ENCODE assay signal across 16 mouse cellular contexts in the genomic region with DNA sequence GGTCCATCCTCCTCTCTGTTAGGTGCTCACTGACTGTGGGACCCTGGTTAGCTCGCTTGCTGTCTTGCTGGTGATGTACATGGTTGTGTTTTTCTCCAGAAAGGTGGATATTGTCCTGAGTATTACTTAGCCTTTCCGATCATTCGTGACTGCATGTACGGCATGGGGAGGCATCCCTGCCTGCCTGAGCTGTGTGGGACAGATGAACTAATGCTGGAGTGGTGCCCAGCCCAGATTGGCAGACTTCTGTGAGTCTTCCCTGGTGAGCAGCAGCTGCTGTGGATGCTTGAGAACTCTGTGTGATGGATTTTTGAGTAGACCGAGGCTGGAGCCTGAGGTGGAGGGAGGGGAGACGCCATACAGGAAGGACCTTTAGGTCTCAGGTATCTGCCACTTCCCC. TPM values are rescaled to one million over a fixed set of nuclear protein-coding genes. Genes with fewer than 3 reads are reported as not detected.
A peak's percentile ranks its signal among the peaks of the same experiment; 100 is the strongest.
DNase-seq lines count a peak whose midpoint lies in the region; ATAC-seq and TF ChIP-seq lines count a peak whose summit lies in the region.
"Had no signal": no experiment of that assay in that cellular context is flagged by ENCODE, and none has a peak within 500 bp of the region (broad histone marks: within the 10 kb centered on the region; RNA-seq: fewer than 3 reads in every experiment).

No protein-coding gene starts in this region.

- TF ChIP-seq CTCF in cerebellum, adult 2 months (IDR thresholded peaks at IDR 0.05; ENCODE audit: borderline replicate concordance, insufficient read depth, low read depth, low read length): 0 out of 2 replicates have a peak, but pooled peaks have one; percentile 3

- H3K4me3 ChIP-seq in cerebellum, adult 2 months (replicated peaks; ENCODE audit: insufficient read depth, low read depth, low read length): no peak overlapping the region
- no peak overlapping the region for H3K4me3 ChIP-seq in liver, embryonic 11.5 days (ENCODE audit: low read depth, low read length)
- H3K4me3 ChIP-seq in hindbrain, embryonic 12.5 days: no peak overlapping the region
- H3K4me3 ChIP-seq: embryonic facial prominence, embryonic 13.5 days; hindbrain, embryonic 13.5 days; limb, embryonic 13.5 days; midbrain, embryonic 13.5 days had no signal

- peaks cover 40% of the 10 kb centered on the region for H3K4me1 ChIP-seq in cerebellum, adult 2 months (ENCODE audit: control insufficient read depth, insufficient read depth, low read length)
- no peaks in the 10 kb centered on the region for H3K4me1 ChIP-seq in liver, embryonic 11.5 days (replicated peaks; ENCODE audit: control insufficient read depth, insufficient read depth, low read length)
- no peaks in the 10 kb centered on the region for H3K4me1 ChIP-seq in hindbrain, embryonic 12.5 days
- H3K4me1 ChIP-seq: embryonic facial prominence, embryonic 13.5 days; hindbrain, embryonic 13.5 days; limb, embryonic 13.5 days; midbrain, embryonic 13.5 days had no signal

- 9% methylated on average over 6 of the region's 6 CpGs for WGBS in cerebellum, adult 2 months
- WGBS in liver, embryonic 11.5 days: 85% methylated on average over 6 of the region's 6 CpGs
- WGBS in hindbrain, embryonic 12.5 days: 88% methylated on average over 6 of the region's 6 CpGs

- peak overlapping the region; percentile 63 for H3K27ac ChIP-seq in cerebellum, adult 2 months (ENCODE audit: insufficient read depth, low read length)
- H3K27ac ChIP-seq in liver, embryonic 11.5 days (ENCODE audit: low read depth, low read length): no peak overlapping the region
- no peak overlapping the region for H3K27ac ChIP-seq in hindbrain, embryonic 12.5 days
- H3K27ac ChIP-seq: embryonic facial prominence, embryonic 13.5 days; hindbrain, embryonic 13.5 days; limb, embryonic 13.5 days; midbrain, embryonic 13.5 days had no signal

- H3K9ac ChIP-seq in liver, embryonic 11.5 days (ENCODE audit: low read depth, low read length): no peak overlapping the region
- no peak overlapping the region for H3K9ac ChIP-seq in hindbrain, embryonic 12.5 days
- H3K9ac ChIP-seq: embryonic facial prominence, embryonic 13.5 days; hindbrain, embryonic 13.5 days; limb, embryonic 13.5 days; liver, postnatal 0 days; midbrain, embryonic 13.5 days had no signal

- no peak overlapping the region for H3K4me2 ChIP-seq in liver, embryonic 11.5 days
- H3K4me2 ChIP-seq in hindbrain, embryonic 12.5 days (replicated peaks): no peak overlapping the region
- H3K4me2 ChIP-seq: embryonic facial prominence, embryonic 13.5 days; hindbrain, embryonic 13.5 days; limb, embryonic 13.5 days; midbrain, embryonic 13.5 days had no signal

- ATAC-seq in frontal cortex, adult (ENCODE audit: low TSS enrichment): peak; percentile 80; the same call in 1 of the 2 replicates
- ATAC-seq in liver, embryonic 11.5 days (replicated peaks; ENCODE audit: low FRiP score): no peak
- ATAC-seq in hindbrain, embryonic 12.5 days (ENCODE audit: low FRiP score): no peak
- ATAC-seq: liver, postnatal 0 days; midbrain, embryonic 13.5 days had no signal

- no peaks in the 10 kb centered on the region for H3K27me3 ChIP-seq in cerebellum, adult 2 months (ENCODE audit: control insufficient read depth, insufficient read depth, low read length)
- no peaks in the 10 kb centered on the region for H3K27me3 ChIP-seq in liver, embryonic 11.5 days (replicated peaks; ENCODE audit: control insufficient read depth, insufficient read depth, low read length)
- no peaks in the 10 kb centered on the region for H3K27me3 ChIP-seq in hindbrain, embryonic 12.5 days
- H3K27me3 ChIP-seq: embryonic facial prominence, embryonic 13.5 days; hindbrain, embryonic 13.5 days; limb, embryonic 13.5 days; midbrain, embryonic 13.5 days had no signal

- H3K36me3 ChIP-seq in liver, embryonic 11.5 days (ENCODE audit: control insufficient read depth, insufficient read depth, low read length): no peaks in the 10 kb centered on the region
- H3K36me3 ChIP-seq in hindbrain, embryonic 12.5 days: no peaks in the 10 kb centered on the region
- H3K36me3 ChIP-seq: embryonic facial prominence, embryonic 13.5 days; hindbrain, embryonic 13.5 days; limb, embryonic 13.5 days; midbrain, embryonic 13.5 days had no signal

- TF ChIP-seq POLR2A in cerebellum, adult 2 months (IDR thresholded peaks at IDR 0.05; ENCODE audit: borderline replicate concordance, insufficient read depth, low read length): no peak

- no peaks in the 10 kb centered on the region for H3K9me3 ChIP-seq in liver, embryonic 11.5 days (ENCODE audit: control insufficient read depth, low read length)
- H3K9me3 ChIP-seq in hindbrain, embryonic 12.5 days (replicated peaks): no peaks in the 10 kb centered on the region
- H3K9me3 ChIP-seq: embryonic facial prominence, embryonic 13.5 days; hindbrain, embryonic 13.5 days; limb, embryonic 13.5 days; midbrain, embryonic 13.5 days had no signal

- no peak for DNase-seq in frontal cortex, postnatal 14 days (ENCODE audit: low spot score in 2 of 2)
- peak; percentile 26 for DNase-seq in NIH3T3 (ENCODE audit: low read depth)
- DNase-seq in cerebellum, adult 2 months: peak; percentile 86 to 90
- DNase-seq in induced T-regulatory cell, adult 2 months (ENCODE audit: low read depth): peak; percentile 42
- no peak for DNase-seq in adrenal gland, adult 2 months
- DNase-seq in liver, embryonic 11.5 days (ENCODE audit: low spot score): no peak
- DNase-seq: adrenal gland, postnatal 25 days; kidney, adult 18-20 months; liver, postnatal 0 days; lung, postnatal 36 days had no signal

RNA-seq across cellular contexts. Expression of a gene that starts 17.4 kb away (rescaled TPM):
- polyA plus RNA-seq in cerebellum, adult 2 months (2012; rRNA removed): 95.4 and 102 TPM in 2 replicates
- 100 to 1,000 TPM; 109 to 185 TPM for total RNA-seq in adrenal gland, adult 2 months (2021)
- polyA plus RNA-seq in adrenal gland, adult 2 months (2012; rRNA removed): 737 and 1,088 TPM in 2 replicates
- polyA plus RNA-seq in liver, embryonic 11.5 days (2014; fragmentation: Nextera tagmentation; extraction: Ambion mirVana): 1.7 and 2.2 TPM in 2 replicates
- polyA plus RNA-seq in hindbrain, embryonic 12.5 days (2016; fragmentation: Nextera tagmentation; extraction: Ambion mirVana): 0.53 and 0.56 TPM in 2 replicates

Comparison
In these comparisons a context has a peak if more than half of its experiments do, and no peak if none do; other contexts are left out.
1. DNase-seq: peak in NIH3T3 (single experiment), cerebellum, adult 2 months (2 of 2) and induced T-regulatory cell, adult 2 months (single experiment); none in frontal cortex, postnatal 14 days (0 of 2), adrenal gland, adult 2 months (single experiment) and liver, embryonic 11.5 days (single experiment).
2. RNA of a gene that starts 17.4 kb away (polyA plus RNA-seq): 737 to 1,088 TPM in adrenal gland, adult 2 months and 95.4 to 102 TPM in cerebellum, adult 2 months; 1.7 to 2.2 TPM in liver, embryonic 11.5 days and 0.53 to 0.56 TPM in hindbrain, embryonic 12.5 days; every median in the first group is over 10 times any median in the second.